Mouse (Mus musculus): ENCODE measurements at regions not wholly inside any gene's neighbourhood (a gene's known extent, or its start where the extent isn't known, plus 50 kb on each side); places are given as distances from the start of the nearest gene placed in this dataset.

DNA sequence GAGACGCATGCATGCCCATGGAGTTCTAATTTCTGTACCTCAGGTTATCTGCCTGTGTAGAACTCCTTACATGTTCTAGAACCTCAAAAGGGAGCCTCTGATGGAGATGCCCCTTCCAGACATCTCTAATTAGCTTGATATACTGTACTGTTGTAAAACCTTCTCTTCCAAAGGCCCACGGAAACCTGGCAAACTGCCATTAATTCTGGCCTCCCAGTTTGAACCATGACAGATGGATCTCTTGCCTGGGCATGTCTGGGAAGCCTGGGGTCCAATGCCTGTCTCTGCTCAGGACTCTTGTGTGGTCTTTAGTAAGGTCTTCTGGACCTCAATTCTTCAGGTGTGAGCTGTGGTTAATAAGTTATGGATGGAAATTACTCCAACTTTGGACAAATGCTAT lies 207.7 kb upstream of the Camk1g start:
- DNase-seq (ENCODE audit: low spot score), result no peak

DNA sequence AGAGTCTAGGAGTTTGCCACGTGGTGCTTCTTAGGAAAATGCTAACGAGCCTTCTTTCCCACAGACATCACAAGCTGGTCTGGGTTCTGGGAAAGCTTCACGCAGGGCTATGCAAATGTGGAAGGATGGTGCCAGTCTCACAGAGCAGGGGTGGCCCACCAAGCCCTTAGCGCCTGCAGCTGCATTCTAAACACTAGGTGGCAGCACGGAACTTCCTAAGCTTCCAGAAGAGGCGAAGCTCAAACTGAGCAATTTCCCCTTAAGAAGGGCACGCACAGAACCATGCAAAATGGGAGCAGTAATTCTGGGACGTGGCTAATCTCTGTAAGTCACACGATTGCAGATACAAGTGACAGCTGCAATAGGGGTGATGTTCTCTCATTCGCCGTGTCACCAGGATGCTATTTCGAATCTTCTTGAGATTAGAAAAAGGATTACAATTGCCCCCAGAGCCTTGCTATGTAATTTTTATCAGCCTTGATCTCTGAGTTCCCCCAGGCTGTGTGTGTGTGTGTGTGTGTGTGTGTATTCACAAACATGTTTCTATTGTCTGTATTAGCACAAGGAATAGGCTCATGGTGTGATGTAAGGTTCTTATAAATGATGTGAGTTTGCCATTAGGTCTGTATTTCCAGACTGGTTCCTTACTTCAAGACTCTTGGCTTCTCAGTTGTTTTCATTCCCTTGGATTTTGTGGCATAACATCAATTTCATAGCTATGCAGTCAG lies 206.1 kb upstream of the Camk1g start:
- DNase-seq (ENCODE audit: low spot score), result peak; percentile 94

DNA sequence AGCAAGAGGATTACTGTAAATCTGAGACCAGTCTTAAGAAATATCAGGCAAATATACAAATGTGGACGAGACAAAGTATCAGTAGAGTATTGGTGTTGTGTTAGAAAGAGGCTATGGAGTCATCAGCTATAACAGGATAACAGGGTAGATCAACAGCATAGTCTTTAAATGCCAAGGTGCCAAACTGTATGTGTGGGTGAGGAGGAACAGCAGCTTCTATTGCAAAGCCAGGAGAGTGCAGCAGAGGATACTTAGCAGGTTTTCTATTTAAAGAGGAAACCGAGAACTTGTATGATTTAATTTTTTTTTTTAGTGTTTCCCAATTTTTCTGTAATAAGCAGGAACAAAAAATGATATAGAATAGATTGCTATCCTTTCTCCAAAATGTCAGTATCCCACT lies 202.7 kb upstream of the Camk1g start:
- DNase-seq (ENCODE audit: low spot score), result no peak

DNA sequence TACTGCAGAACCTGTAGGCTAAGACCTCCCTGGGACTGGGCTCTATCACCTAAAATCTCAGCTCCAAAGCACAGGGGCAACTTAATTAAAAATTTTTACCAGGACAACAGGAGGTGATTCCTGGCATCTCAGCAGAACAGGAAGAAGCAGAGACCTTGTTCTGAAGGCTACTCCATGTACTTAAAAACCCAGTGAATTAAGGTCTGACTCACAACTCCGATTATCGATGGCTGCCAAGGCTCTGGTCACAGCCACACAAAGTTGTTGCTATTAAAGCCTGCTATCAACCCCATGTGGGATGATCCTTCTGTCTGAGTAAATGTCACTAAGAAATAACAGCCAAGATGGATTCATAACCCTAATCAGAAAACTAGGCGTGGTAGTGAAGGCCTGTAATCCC lies 202.3 kb upstream of the Camk1g start:
- DNase-seq (ENCODE audit: low spot score), result no peak

DNA sequence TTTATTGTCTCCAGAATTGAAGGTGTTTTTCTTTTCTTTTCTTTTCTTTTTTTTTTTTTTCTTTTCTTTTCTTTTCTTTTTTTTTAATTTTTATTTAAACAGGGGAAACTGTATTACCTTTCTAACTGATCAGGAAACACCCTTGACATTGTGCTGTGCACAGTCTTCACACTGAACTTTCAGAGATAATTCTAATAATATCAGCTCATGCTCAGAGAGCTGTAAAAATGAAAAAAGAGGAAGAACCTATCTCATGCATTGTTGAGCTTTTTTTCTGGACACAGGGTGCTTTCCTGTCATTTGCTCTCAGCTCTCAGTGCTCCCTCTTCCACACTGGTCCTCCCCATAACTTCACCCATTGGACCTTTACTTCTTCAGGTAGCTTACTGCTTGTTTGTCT lies 201.0 kb upstream of the Camk1g start:
- no peak for DNase-seq (ENCODE audit: low spot score)

DNA sequence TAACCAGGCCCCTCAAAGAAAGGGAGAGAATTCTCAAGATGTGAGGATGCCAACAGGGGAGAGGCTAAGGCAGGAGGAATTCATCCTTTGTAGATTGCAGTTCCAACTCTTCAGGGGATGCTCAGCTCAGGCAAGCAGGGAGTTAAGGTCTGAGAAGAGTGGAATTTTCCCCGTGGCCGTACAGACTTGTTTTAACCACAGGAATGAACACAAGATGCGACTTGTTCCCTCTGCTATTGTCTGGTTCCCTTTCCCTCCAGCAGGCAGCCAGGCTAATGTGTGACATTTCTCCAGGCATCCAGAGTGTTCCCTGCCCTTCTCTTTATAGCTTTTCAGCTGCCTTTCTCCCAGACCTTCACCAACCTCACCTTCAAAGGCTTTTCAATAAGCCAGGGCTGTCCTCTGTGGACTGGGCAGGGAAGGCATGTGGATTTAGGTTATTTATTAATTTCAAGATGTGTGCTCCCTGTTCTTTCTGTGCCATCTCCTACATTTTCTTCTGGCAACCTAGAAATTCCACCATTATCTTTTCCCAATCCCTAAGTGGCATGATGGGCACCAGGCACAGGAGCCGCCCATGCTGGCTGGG lies 198.6 kb upstream of the Camk1g start:
- DNase-seq (ENCODE audit: low spot score), result no peak

DNA sequence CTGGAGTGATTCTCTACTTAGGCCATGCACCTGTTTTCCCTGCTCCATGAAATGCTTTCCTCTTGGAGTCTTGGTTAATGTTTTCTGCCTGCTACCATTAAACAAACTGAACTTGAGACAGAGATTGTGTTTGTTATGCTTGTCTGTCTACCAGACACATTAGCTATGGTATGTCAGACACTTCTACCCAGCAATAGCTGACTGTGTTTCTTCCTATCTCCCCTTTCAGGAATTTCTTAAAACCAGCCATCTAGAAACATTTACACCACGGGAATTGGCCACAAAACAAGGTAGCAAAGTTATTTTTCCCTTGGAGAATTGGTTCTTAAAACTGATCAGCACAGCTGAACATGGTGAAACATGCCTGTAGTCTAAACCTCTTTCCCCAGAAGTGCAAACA lies 197.1 kb upstream of the Camk1g start:
- DNase-seq (ENCODE audit: low spot score), result no peak

DNA sequence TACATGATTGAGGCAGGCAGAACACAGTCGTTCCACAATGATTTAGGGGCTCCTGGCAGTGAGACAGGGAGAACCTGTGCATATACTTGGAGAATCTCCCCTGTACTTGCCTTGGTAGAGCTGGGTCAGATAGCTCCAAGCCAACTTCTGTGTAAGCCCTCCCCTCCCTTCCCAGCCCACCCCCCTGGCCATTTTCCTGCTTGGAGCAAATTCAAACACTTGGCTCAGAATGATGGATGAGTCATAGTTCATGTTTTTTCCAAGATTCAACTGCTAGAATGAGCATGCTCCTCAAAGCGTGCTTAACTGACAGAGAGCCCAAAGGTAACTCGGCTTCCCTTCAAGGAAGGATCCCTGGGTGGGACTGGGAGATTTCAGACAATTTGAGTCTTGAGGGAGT lies 194.1 kb upstream of the Camk1g start:
- no peak for DNase-seq (ENCODE audit: low spot score)

DNA sequence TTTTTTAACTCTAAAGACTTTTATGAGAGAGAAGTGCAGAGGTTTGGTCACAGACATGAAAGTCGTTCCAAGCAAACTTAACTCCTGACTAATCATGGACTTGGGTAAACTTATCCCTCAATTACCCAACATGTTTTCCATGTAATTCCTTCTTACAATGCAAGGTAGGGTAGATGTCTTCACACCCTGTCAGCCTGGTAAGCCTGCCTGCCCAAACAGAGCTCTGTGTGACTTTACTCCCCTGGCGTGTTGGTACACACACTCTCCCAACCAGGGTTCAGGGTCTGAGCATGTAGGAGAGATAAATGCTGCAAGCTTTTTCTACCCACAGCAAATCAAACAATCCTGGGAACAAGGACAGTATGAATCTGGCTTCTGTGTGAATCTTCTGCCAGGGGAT lies 192.1 kb upstream of the Camk1g start:
- DNase-seq (ENCODE audit: low spot score), result no peak

DNA sequence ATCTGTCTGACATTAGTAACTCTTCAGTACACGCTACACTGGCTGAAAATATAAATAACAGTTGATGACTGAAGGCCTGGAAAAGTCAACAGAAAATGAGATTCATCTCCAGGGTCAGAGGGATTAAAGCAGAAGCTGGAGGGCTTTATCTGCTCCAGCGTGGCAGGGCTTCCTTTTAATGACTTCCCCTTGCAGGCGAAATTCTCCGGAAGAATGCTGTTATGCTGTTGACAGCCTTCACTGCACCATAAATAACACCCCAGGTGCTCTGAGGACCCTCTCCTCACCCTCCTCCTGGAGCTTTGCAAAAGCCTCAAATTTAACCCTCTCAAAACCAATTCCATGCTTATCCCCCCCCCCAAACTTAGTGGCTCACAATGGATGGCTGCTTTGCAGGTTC lies 188.0 kb upstream of the Camk1g start:
- DNase-seq (ENCODE audit: low spot score), result peak; percentile 35

DNA sequence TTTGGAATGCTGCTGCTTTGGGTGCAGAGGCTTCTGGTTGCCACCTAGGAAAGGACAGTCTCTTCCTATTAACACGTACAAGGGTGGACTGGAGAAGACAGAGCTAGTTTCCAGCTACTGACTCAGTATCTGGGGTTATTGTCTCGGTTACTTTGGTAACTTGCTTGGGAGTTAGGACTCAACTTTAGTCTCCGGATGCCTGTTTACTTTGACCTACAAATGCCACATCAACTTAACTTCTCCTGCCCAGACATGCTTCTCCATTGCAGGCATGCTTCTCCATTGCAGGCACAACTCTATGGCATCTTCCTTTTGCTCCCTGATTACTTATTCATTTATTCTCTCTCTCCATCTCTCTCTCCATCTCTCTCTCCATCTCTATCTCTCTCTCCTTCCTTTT lies 184.6 kb upstream of the Camk1g start:
- no peak for DNase-seq (ENCODE audit: low spot score)

DNA sequence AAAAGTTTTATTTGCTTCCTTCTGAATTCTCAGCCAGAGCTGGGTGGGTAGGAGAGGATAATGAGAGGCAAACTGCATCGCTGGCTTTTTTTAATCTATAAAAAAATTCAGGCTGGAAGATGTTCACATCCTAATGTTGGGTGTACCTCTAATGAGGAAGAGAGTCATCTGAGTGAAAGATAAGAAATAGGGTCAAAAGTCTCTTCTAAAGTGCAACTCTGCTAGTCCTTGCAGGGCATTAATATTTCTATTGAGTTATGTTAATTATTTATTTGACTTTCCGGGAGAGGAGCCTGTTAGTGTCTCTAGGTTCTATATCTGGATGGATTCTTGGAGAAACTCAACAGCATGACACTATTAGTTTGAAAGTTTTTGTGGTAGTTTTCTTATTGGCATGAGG lies 182.2 kb upstream of the Camk1g start:
- DNase-seq (ENCODE audit: low spot score), result no peak

DNA sequence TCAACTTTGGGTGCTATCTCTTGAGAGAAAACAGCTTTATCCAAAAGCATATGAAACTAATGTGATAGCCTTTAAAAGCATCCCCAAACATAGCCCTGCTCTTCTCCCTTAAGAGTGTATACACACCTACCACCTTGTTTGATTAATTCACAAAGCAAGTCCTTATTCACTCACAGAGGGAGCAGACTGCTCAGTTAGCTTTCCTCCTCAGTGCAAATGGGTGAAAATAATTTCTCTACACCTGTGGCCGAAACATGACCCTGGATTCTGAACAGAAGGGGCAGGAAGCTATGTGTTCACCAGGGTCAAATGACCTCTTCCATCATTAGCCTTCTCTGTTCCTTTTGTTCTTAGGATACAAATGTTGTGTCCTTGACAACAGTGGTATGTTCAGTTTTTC lies 181.2 kb upstream of the Camk1g start:
- peak; percentile 48 for DNase-seq (ENCODE audit: low spot score)

DNA sequence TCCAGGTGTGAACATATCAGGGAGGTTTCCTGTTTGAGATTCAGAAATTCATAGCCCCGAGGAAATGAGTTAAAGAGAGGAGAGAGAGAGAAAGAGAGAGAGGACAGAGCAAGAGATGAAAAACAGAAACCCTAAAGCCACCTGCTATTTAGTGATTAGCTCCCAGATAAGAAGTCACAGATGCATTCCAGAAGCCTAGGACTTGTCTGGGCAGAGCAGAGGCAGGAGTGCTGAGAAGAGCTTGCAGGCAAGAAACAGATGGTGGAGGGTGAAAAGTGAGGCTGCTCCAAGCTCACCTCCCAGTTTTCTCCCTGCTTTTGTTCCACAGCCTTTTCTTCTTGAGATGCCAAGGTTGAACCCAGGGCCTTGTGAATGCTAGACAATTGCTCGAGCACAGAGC lies 180.7 kb upstream of the Camk1g start:
- peak; percentile 35 for DNase-seq (ENCODE audit: low spot score)

DNA sequence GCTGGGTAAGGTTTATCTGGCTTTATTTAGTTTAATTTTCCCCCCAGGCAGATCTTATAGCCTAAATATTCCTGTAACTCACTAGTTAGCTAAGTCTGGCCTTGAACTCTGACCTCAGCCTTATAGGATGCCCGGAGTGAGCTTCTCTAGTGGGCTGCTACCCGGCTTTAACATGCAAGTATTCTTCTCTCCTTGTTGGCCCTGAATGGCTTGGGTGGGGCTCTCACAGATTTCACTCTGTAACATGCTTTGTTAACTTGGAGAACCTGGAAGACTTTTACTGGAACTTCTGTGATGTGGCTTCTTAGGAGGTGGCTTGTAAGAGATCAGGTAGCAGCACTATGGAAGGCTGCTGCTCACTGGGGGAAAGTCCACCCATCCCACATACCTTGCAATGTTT lies 177.3 kb upstream of the Camk1g start:
- DNase-seq (ENCODE audit: low spot score), result no peak

DNA sequence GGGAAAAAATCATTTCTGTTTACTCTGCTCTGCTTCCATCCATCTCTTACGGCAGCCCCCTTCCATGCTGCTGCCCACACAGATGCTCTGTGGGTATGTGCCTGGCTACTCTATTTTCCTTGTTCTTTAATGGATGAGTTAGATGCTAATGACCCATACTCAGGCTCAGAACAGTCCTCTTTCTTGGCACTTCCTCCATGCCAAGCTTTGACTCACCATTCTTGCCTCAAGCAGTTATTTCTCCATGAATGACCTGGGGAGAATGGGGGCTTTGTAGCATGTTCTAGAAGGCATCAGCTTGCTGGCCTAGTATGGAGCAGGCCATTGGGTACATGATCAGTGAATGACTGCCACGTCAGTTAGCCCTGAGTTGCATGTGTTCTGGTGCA lies 175.9 kb upstream of the Camk1g start:
- DNase-seq (ENCODE audit: low spot score), result no peak

DNA sequence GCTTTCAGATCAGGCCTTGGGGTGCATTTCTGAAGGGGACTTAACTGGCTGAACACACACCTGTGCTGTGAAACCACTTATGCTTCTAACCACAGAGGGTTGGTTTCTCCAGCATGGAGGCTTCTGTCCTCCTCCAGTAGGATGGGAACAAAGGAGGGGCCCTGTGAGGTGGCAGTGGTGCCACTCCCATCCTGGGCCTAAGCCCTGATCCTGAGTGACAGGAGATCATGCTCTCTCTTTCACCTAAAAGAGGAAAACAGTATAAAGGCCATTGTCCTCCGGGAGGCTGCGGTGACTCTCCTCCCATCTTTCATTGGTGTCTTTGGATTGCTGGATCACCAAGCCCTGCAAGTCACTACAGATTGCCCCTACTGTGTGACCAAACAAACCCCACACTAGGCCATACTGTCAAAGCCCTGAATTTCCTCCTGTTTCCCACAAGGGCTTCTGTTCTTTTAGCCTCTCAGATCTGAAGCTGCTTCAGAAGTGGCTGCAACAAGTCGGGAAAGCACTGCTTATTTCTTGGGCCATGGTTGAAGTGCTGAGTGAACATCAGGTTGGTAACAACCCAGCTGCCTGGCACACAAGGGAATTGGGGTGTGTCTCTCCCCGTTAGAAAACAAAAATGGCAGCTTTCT lies 175.4 kb upstream of the Camk1g start:
- no peak for DNase-seq (ENCODE audit: low spot score)

DNA sequence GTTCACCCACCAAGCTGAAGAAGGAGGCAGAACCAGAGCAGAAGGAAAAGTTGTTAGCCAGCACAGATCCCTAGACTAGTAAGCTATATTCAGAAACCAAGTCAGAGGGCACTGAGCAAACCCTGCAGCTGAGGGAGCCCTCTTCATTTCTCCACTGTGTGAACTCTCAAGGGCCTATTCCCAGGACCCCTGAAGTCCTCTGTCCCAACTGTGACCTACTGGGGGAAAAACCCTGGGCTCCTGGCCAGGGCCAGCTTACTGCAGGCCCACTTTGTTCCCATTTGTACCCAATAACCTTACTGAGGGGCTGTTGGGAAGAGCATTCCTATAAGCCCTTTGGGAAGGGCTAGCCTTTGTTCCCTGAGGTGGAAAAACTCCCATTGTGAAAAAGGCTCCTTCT lies 174.7 kb upstream of the Camk1g start:
- no peak for DNase-seq (ENCODE audit: low spot score)

DNA sequence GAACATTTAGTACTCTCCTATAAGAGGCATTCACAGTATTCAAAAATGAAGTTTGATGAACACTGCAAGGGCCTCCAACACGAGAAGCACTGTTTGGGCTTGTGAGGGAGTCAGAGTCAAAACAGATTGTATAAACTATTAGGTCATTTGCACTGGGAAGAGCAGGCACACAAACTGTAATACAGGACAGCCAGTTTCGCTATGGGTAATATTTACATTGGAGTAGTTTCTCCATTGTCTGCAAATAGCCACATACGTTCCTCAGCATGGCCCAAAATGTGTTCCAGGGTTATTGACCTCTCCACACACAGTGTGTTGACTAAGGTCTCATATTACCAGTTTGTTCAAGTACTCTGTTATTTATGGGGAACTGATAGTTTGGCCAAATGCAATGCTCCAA lies 173.7 kb upstream of the Camk1g start:
- DNase-seq (ENCODE audit: low spot score), result no peak

DNA sequence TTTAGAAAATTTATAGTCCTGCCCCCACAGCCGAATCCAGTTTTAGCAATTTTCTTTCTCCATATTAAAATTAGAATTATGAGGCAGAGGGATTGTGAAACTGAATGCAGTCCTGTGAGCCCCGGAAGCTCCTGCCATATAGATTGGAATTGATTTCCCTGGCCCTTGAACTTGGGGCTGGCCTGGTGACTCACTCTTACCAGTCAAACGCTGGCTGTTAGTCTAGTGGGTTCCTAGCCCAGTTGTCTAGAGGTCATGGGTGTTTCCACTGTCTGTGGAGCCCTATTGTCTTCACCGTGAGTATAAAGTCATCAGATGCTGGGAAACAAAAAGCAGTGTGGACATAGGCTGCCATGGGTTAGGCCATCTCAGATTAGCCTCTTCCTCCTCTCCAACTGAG lies 173.2 kb upstream of the Camk1g start:
- no peak for DNase-seq (ENCODE audit: low spot score)

DNA sequence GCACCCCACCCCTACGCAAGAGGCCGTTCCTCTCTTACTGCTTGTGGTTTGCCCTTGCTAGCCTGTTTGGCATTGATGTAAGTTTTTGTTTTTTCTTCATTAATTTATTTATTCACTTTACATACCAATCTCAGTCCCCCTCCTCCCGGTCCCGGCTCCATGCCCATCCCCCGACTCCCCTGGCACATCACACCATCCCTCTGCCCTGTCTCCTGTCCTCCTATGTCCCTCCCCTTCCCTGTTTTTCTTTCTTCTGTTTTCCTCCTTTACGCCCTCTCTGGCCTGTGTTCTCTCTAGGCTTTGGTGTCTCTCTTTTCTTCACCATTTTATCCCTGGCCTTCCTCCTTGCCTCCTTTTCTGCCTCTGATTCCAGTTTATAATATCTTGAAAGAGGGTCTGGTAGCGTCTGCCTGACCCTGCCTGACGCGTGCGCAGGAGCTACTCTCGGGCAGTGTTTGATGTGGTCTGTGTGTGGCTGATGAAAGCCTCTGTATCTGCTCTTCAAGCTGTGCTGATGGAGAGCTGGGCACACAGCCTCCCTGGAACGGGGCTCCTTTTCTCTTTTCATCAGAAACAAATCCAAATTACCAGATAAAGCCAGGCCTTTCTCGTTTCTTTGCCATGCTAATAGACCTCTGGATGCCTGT lies 172.0 kb upstream of the Camk1g start:
- DNase-seq (ENCODE audit: low spot score), result peak; percentile 40

DNA sequence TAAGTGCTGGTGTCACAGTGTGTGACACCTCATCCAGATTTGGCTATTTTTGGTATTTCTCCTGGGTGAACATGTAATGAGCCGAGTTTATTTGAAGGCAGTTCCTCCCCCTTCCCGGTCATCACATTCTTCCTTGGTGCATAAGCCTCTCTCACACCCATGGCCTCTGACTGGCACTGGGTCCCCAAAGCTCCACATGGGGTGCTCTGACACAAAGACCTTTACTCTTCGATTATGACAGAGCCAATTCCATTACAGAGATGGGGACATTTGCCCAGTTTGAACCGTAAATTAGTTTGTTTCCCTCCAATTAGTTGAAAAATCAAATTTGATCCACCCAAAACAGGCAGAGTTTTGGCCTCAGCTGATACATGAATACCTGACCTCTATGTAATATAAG lies 171.2 kb upstream of the Camk1g start:
- no peak for DNase-seq (ENCODE audit: low spot score)

DNA sequence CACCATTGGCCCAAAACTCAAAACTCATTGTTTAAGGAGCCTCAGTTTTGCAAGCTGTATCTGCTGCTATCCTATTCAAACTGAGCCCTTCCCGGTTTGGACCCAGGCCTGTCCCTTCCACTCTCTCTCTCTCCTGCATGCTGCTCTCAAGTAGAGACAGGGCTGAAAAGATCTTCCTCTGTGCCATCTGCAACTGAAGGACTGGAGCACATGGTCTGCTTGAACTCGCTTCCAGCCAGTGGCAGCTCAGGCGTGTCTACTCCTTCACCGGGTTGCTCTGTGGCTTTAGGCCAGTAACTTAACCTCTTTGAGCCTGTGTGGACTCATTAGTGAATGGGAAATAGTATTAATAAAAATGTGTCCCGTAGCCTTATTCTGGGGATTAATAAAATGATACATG lies 170.4 kb upstream of the Camk1g start:
- no peak for DNase-seq (ENCODE audit: low spot score)
